Mouse (Mus musculus): ENCODE measurements around the gene Smok3a. TPM values are rescaled to one million over a fixed set of nuclear protein-coding genes. Genes with fewer than 3 reads are reported as not detected.
A peak's percentile ranks its signal among the peaks of the same experiment; 100 is the strongest.

The Smok3a gene
- polyA plus RNA-seq, 1 experiment from 2014 or later = not detected

- ATAC-seq (no peak), DNase-seq (no peak)
- Histone ChIP-seq H3K27ac (ENCODE audit: low read depth) (no peak overlapping the region), H3K9ac (replicated peaks) (no peak overlapping the region), H3K9me3 (ENCODE audit: low read length) (no peaks in the 10 kb centered on the region), H3K27me3 (ENCODE audit: insufficient read depth, low read length) (no peaks in the 10 kb centered on the region), H3K4me3 (ENCODE audit: low read depth, low read length) (no peak overlapping the region), H3K4me1 (ENCODE audit: insufficient read depth) (no peaks in the 10 kb centered on the region), H3K36me3 (replicated peaks; ENCODE audit: insufficient read depth, low read length) (no peaks in the 10 kb centered on the region), H3K4me2 (ENCODE audit: low read depth, low read length) (no peak overlapping the region)
- WGBS (ENCODE audit: insufficient replicate concordance) = 86% methylated on average over 4 of the region's 4 CpGs
- no peak for TF ChIP-seq EP300 (IDR thresholded peaks at IDR 0.05; ENCODE audit: low read depth)
- no peak for TF ChIP-seq CTCF (IDR thresholded peaks at IDR 0.05; ENCODE audit: low read depth)
These were observed 52.7 kb downstream of the Smok3a start for GRCm38 (mm10) chr5:138073803-138074202.

- Histone ChIP-seq H3K27me3 (ENCODE audit: insufficient read depth, low read length) (no peaks in the 10 kb centered on the region), H3K9ac (replicated peaks) (no peak overlapping the region), H3K4me1 (ENCODE audit: insufficient read depth) (no peaks in the 10 kb centered on the region), H3K9me3 (ENCODE audit: low read length) (no peaks in the 10 kb centered on the region), H3K4me3 (ENCODE audit: low read depth, low read length) (no peak overlapping the region), H3K4me2 (ENCODE audit: low read depth, low read length) (no peak overlapping the region), H3K27ac (ENCODE audit: low read depth) (peak overlapping the region; percentile 30), H3K36me3 (replicated peaks; ENCODE audit: insufficient read depth, low read length) (no peaks in the 10 kb centered on the region)
- DNase-seq = no peak
- 64% methylated on average over 3 of the region's 3 CpGs for WGBS (ENCODE audit: insufficient replicate concordance)
- ATAC-seq = peak; percentile 74
- TF ChIP-seq EP300 (IDR thresholded peaks at IDR 0.05; ENCODE audit: low read depth) (no peak), CTCF (IDR thresholded peaks at IDR 0.05; ENCODE audit: low read depth) (no peak)
These were observed 54.6 kb downstream of the Smok3a start for GRCm38 (mm10) chr5:138075684-138076083.

- H3K4me3 ChIP-seq (ENCODE audit: low read depth, low read length) = no peak overlapping the region
- H3K27ac ChIP-seq (ENCODE audit: low read depth) = peak overlapping the region; percentile 30
- DNase-seq (no peak), ATAC-seq (peak; percentile 91)
- H3K27me3 ChIP-seq (ENCODE audit: insufficient read depth, low read length) = no peaks in the 10 kb centered on the region
- no peaks in the 10 kb centered on the region for H3K9me3 ChIP-seq (ENCODE audit: low read length)
- H3K9ac ChIP-seq (replicated peaks) = no peak overlapping the region
- H3K4me1 ChIP-seq (ENCODE audit: insufficient read depth) = no peaks in the 10 kb centered on the region
- H3K36me3 ChIP-seq (replicated peaks; ENCODE audit: insufficient read depth, low read length) = no peaks in the 10 kb centered on the region
- WGBS (ENCODE audit: insufficient replicate concordance) = 35% methylated on average over 2 of the region's 2 CpGs
- 0 out of 2 replicates have a peak, but pooled peaks have one; percentile 11 for TF ChIP-seq EP300 (IDR thresholded peaks at IDR 0.05; ENCODE audit: low read depth)
- no peak for TF ChIP-seq CTCF (IDR thresholded peaks at IDR 0.05; ENCODE audit: low read depth)
- H3K4me2 ChIP-seq (ENCODE audit: low read depth, low read length) = no peak overlapping the region
These were observed 55.1 kb downstream of the Smok3a start for GRCm38 (mm10) chr5:138076148-138076547.

GRCm38 (mm10) chr5:138080456-138080855 is 59.4 kb downstream of the Smok3a start:
- ATAC-seq (no peak), DNase-seq (no peak)
- H3K27ac ChIP-seq (ENCODE audit: low read depth) = no peak overlapping the region
- H3K4me3 ChIP-seq (ENCODE audit: low read depth, low read length) = no peak overlapping the region
- no peak overlapping the region for H3K4me2 ChIP-seq (ENCODE audit: low read depth, low read length)
- TF ChIP-seq EP300 (IDR thresholded peaks at IDR 0.05; ENCODE audit: low read depth) (no peak), CTCF (IDR thresholded peaks at IDR 0.05; ENCODE audit: low read depth) (no peak)
- H3K4me1 ChIP-seq (ENCODE audit: insufficient read depth) = peaks cover 10% of the 10 kb centered on the region; the same call in 1 of the 2 replicates
- 84% methylated on average over 5 of the region's 5 CpGs for whole genome bisulfite sequencing (ENCODE audit: insufficient replicate concordance)
- H3K9me3 ChIP-seq (ENCODE audit: low read length) = no peaks in the 10 kb centered on the region
- no peaks in the 10 kb centered on the region for H3K27me3 ChIP-seq (ENCODE audit: insufficient read depth, low read length)
- no peaks in the 10 kb centered on the region for H3K36me3 ChIP-seq (replicated peaks; ENCODE audit: insufficient read depth, low read length)
- no peak overlapping the region for H3K9ac ChIP-seq (replicated peaks)

- Histone ChIP-seq H3K9me3 (ENCODE audit: low read length) (no peaks in the 10 kb centered on the region), H3K36me3 (replicated peaks; ENCODE audit: insufficient read depth, low read length) (no peaks in the 10 kb centered on the region), H3K4me2 (ENCODE audit: low read depth, low read length) (no peak overlapping the region), H3K4me1 (ENCODE audit: insufficient read depth) (peaks cover 15% of the 10 kb centered on the region), H3K9ac (replicated peaks) (no peak overlapping the region), H3K4me3 (ENCODE audit: low read depth, low read length) (no peak overlapping the region), H3K27me3 (ENCODE audit: insufficient read depth, low read length) (no peaks in the 10 kb centered on the region), H3K27ac (ENCODE audit: low read depth) (no peak overlapping the region)
- WGBS (ENCODE audit: insufficient replicate concordance) = 86% methylated on average over 9 of the region's 9 CpGs
- DNase-seq (no peak), ATAC-seq (no peak)
- no peak for TF ChIP-seq CTCF (IDR thresholded peaks at IDR 0.05; ENCODE audit: low read depth)
- TF ChIP-seq EP300 (IDR thresholded peaks at IDR 0.05; ENCODE audit: low read depth) = no peak
These were observed 60.4 kb downstream of the Smok3a start for GRCm38 (mm10) chr5:138081446-138081845.

GRCm38 (mm10) chr5:138083318-138083900 is 62.3 kb downstream of the Smok3a start:
- no peak for DNase-seq
- Histone ChIP-seq H3K4me3 (ENCODE audit: low read depth, low read length) (no peak overlapping the region), H3K9ac (replicated peaks) (no peak overlapping the region), H3K36me3 (replicated peaks; ENCODE audit: insufficient read depth, low read length) (peaks cover 13% of the 10 kb centered on the region; the same call in 1 of the 2 replicates), H3K9me3 (ENCODE audit: low read length) (no peaks in the 10 kb centered on the region), H3K4me1 (ENCODE audit: insufficient read depth) (peaks cover 32% of the 10 kb centered on the region), H3K27ac (ENCODE audit: low read depth) (no peak overlapping the region), H3K4me2 (ENCODE audit: low read depth, low read length) (no peak overlapping the region), H3K27me3 (ENCODE audit: insufficient read depth, low read length) (no peaks in the 10 kb centered on the region)
- no peak for ATAC-seq
- 58% methylated on average over 2 of the region's 2 CpGs for WGBS (ENCODE audit: insufficient replicate concordance)
- TF ChIP-seq EP300 (IDR thresholded peaks at IDR 0.05; ENCODE audit: low read depth) = no peak
- no peak for TF ChIP-seq CTCF (IDR thresholded peaks at IDR 0.05; ENCODE audit: low read depth)
